Mouse (Mus musculus): ENCODE measurements around the gene Sult1d1. TPM values are rescaled to one million over a fixed set of nuclear protein-coding genes. Genes with fewer than 3 reads are reported as not detected.

The Sult1d1 gene
- polyA plus RNA-seq, 1 experiment: not detected

DNA sequence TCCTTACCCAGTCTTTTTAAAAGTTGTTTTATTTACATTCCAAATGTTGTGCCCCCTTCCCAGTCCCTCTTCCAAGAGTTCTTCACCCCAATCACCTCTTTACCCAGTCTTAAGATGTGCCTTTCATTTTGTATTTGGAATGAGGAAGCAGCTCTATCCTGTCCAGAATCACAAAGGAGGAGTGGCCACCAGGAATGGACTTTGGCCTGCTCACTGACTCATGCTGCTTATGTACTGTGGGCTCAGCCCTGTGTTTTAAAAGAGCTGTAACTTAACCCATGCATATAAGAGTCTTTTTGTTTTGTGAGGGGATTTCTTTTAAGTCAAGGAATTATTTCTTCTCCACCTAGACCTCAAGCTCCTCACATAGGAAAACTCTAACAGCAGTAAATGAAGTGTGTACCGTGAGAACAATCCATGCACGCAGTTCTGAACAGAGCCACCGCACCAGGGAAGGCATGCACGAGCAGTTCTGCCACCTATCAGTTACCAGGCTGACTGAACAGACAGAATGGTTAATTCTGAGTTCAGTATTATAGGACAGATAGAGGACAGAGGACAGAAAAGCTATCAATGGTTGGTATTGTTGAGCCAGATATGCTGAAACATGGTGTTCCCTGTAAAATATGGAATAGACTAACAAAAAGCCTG is 32.7 kb downstream of the Sult1d1 start:
- TF ChIP-seq GATA1 (IDR thresholded peaks at IDR 0.05; ENCODE audit: low read length): no peak

DNA sequence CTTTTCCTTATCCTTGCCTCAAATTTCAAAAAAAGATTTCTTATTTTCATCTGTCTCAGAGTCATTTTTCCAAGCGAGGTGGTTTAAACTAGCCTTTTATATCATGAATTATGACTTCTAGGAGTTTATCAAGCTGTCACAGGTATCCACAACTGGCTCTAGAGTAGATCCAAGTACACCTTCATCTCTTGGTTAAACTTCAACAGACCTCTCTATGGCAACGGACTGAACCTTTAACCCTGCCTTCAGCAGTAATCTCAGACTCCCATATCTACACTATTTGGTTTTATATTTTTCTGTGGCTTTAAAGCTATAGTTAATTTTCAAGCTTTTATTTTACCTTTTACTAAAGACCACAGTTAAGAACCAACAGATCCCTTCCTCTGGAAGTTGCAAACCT is 36.5 kb downstream of the Sult1d1 start:
- TF ChIP-seq GATA1 (IDR thresholded peaks at IDR 0.05; ENCODE audit: low read length): no peak

DNA sequence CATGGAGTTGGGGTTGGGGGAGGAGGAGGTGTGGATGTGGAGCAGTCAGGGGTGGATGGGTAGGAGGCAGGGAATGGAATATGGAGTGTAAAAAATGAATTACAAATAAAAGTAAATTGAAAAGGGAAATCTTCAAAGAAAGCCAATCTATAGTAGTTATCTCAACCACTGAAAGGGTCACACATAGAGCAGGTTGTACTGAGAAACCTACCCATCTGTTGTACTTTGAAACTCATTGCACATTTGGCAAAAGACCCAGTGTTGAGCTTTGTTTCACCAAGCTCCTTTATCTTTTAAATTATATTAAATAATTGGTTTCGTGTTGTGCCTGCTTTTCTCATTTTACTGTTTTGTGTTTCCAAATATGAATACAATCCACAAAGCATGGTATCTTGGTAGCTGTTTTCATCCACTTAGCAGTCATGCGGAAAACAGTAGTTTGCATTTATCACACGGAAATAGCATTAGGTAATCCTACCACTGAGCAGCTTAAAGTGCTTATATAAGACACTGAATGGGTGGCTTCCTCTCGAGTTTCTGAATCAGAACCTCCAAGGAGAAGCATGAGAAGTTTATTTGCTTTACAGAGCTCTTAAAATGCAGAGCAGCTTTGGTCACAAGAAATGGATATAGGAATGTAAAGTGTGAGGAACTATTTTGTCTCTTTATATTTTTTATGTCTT is 62.9 kb downstream of the Sult1d1 start:
- no peak for TF ChIP-seq GATA1 (IDR thresholded peaks at IDR 0.05; ENCODE audit: low read length)

Other genes with a start within 250 kb of the Sult1d1 start
- not detected in 2 replicates for gene Ugt2a3, start 231.8 kb downstream of the Sult1d1 start, polyA plus RNA-seq (2012)
- not detected in 2 replicates for gene Ugt2b38, start 144.8 kb downstream of the Sult1d1 start, polyA plus RNA-seq (2012)
- gene Ugt2a2, start 86.8 kb downstream of the Sult1d1 start, polyA plus RNA-seq (2012): not detected in 2 replicates
- gene Gm43638, start 82.2 kb downstream of the Sult1d1 start, polyA plus RNA-seq (2012): not detected in 2 replicates
- not detected in 2 replicates for gene Ugt2a1, start 78.2 kb downstream of the Sult1d1 start, polyA plus RNA-seq (2012)
- not detected in 2 replicates for gene Sult1b1, start 30.8 kb downstream of the Sult1d1 start, polyA plus RNA-seq (2012)
- gene Sult1e1, start 22.6 kb upstream of the Sult1d1 start, polyA plus RNA-seq (2012): not detected in 2 replicates
- not detected in 2 replicates for gene Csn1s1, start 97.2 kb upstream of the Sult1d1 start, polyA plus RNA-seq (2012)
- gene Csn2, start 130.6 kb upstream of the Sult1d1 start, polyA plus RNA-seq (2012): not detected in 2 replicates
- gene Csn1s2a, start 205.5 kb upstream of the Sult1d1 start, polyA plus RNA-seq (2012): not detected in 2 replicates
- not detected in 2 replicates for gene Csn1s2b, start 239.1 kb upstream of the Sult1d1 start, polyA plus RNA-seq (2012)

All from G1E-ER4 (cell line).